Mouse (Mus musculus) layer of hippocampus, postnatal 36 days (tissue): ENCODE results near the gene Fcer1g. TPM values are rescaled to one million over a fixed set of nuclear protein-coding genes. Genes with fewer than 3 reads are reported as not detected.

Experiments used
- DNase-seq, 2 experiments: peaks; one replicate each; pipeline ENCODE4 v3.0.0; 2022
- total RNA-seq, 2 experiments: library from RNA; stranded (reverse); gene quantifications; 2 replicates each; pipeline ENCODE4 v1.2.3; 2021

The Fcer1g gene
- total RNA-seq, 2 experiments from 2014 or later = 13.5 to 15.2 TPM

DNA sequence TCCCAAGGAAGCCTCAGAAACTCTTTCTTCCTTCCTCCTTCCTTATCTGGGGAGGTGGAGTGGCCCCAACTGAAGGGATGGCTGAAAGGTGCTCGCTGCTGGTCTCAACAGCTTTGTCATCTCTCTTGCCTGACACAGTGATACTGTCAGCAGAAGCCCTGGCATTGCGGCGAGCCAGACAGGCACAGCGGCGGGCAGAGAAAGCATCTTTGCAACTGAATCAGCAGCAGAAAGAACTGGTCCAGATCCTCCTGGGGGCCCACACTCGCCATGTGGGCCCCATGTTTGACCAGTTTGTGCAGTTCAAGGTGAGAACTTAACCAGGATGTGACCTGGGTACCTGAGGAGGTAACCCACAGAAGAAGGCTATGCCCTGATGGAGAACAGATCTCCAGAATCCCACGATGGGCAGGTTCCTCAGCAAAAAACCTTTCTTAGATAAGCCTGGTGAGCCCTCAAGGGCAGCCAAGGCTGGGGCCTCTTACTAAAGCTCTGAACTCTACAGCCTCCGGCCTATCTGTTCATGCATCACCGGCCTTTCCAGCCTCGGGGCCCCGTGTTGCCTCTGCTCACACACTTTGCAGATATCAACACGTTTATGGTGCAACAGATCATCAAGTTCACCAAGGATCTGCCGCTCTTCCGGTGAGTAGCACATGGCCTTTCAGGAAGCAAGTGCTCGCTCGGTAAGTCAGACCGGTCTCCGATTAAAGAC is 17.8 kb downstream of the Fcer1g start:
- DNase-seq = no peak

DNA sequence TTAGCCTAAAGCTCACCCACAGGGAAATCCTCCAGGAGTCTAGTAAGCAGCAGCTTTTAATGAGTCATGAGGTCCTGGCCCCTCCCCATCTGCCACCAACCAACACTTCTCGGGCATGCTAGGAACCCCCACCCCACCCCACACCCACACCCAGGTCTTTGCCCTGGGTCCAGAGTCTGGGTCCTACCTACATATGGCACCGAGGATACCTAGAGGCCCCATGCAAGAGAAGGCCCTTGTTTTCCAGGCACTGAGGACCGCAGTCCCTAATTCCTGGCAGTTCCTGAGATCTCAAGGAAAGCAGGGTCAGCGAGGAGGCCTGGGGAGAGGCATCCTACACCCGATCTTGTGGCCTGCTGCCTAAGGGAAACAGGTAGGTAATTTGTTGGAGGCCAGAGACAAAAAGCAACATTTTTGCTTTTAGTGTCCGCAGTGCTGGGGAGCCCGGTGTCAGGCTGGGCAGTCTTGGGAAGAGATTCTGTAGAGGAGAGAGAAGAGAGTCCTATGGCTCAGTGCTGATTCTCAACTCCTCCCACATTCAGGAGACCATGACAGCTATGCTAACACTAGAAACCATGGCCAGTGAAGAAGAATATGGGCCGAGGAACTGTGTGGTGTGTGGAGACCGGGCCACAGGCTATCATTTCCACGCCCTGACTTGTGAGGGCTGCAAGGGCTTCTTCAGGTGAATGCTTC is 20.2 kb downstream of the Fcer1g start, which contains the start of gene Nr1i3:
Gene Nr1i3, plus strand, starts transcription at position 170 of the 696 bp plus-strand sequence.
- DNase-seq = no peak

DNA sequence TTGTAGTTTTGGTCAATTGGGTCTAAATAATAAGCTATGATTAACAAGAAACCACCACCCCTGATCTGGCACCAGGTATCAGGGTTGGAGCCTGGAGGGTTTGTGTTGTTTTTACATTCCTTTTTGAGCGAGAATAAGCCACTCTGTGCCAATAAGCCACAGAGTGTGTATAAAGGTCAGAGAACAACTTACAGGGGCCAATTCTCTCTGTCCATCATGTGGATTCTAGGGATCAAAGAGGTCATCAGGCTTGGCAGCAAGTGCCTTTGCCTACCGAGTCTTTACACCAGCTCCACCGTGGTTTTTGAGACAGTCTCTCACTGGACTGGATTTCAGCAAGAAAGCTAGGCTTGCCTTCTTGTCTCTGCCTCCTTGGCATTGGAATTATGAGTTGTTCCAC is 21.3 kb downstream of the Fcer1g start:
- DNase-seq = no peak

GRCm38 (mm10) chr1:171209409-171209808 is 24.8 kb downstream of the Fcer1g start:
- no peak for DNase-seq

GRCm38 (mm10) chr1:171205704-171206493 is 28.3 kb downstream of the Fcer1g start:
- DNase-seq = no peak

DNA sequence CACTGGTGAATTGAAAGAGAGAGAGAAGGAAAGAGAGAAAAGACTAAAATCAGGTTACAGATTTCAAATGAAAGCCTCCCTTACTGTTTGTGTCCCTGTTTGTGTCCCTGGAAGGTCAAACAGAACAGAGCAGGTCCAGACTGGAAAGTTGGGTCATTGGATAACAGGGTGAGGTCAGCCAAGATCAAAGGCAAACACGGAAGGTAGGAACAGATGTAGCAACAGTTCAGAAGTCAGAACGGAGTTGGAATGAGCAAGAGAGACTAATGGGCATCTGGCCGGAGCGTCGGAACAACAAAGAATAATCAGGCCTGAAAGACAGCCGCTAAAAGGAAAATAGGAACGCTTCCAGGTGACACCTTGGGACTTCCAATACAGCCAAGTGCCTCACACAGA is 29.9 kb downstream of the Fcer1g start:
- DNase-seq = no peak

- DNase-seq = no peak
Observed at GRCm38 (mm10) chr1:171203471-171204248, 30.5 kb downstream of the Fcer1g start.

- DNase-seq = no peak
Observed at GRCm38 (mm10) chr1:171200769-171201168, 33.4 kb downstream of the Fcer1g start.

DNA sequence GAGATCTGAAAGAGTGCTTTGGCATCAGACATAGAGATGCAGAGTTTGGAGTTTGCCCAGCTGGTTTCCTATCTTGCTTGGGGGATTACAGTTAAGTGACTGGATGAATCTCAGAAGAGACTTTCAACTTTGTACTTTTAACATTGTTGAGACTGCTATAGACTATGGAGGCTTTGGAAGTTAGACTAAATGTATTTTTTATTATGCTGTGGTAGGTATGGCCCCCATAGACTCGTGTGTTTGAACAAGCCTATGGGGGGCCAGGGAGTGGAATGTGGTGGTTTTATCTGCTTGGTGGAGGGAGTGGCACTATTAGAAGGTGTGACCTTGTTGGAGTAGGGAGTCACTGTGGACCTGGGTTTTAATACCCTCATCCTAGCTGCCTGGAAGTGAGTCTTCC is 34.6 kb downstream of the Fcer1g start:
- DNase-seq = no peak

DNA sequence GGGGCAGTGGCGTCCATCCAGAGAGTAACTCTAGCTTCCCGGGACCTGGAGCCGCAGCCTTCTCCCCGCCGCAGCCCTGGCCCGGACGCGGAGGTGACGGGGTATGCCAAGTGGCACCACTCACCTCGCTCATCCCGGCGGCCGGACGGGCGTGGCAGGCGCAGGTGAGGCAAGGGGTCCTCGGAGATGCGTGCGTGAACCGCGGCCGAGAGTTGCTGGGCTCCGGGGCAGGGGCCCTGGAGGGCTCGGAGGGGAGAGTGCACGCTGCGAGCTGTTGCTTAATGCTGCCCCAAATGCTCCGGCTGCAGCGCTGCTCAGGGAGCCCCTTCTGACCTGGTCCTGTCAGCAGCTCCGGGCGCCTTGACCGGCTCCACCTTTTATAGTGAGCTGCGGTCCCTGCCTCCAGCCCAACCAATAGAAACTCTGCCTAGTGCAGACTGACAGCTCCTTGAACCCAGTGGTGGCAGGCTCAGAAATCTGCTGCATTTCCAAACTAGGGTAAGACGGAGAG is 38.2 kb downstream of the Fcer1g start, which contains the start of gene Pcp4l1:
Gene Pcp4l1, minus strand, starts transcription at position 382 of the 511 bp plus-strand sequence.
- peak; percentile 20 to 22 for DNase-seq

GRCm38 (mm10) chr1:171195046-171195822 is 38.9 kb downstream of the Fcer1g start:
- no peak for DNase-seq

GRCm38 (mm10) chr1:171193911-171194830 is 40.0 kb downstream of the Fcer1g start:
- DNase-seq = no peak

DNA sequence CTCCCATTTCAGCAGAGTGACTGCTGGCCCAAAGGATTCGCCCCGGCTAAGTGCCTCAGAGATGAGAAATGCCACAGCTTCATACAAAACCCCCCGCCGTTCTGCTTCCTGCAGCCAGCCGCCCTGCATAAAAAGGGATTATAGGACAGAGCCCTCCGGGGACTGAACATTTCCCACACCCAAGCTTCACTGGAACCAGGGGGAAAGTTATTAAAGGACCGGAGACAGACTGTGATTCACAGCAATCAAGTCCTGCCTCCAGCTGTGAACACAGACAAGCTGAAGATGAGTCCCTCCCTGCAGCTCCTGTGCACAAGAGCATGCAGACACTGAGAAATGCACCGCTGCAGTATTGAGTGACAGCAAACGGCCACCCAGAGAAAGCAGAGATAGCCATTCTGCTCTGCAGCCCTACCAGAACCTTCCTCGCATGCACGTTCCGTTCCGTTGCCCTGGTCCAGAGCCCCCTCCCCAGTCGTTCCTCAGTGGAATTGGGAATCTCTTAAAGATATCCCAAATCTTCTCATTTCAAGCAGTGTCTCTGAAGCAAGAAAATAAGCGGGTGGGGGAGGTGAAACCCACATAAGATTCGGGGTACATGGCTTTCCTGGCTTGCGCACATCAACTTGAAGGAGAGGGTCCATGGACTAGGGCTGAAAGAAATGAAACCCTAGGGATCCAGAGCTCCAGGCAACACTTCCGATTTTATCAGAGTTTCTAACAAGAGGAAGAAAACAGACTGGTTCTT is 40.9 kb downstream of the Fcer1g start:
- DNase-seq = no peak

- no peak for DNase-seq
Observed at GRCm38 (mm10) chr1:171192283-171192682, 41.9 kb downstream of the Fcer1g start.

DNA sequence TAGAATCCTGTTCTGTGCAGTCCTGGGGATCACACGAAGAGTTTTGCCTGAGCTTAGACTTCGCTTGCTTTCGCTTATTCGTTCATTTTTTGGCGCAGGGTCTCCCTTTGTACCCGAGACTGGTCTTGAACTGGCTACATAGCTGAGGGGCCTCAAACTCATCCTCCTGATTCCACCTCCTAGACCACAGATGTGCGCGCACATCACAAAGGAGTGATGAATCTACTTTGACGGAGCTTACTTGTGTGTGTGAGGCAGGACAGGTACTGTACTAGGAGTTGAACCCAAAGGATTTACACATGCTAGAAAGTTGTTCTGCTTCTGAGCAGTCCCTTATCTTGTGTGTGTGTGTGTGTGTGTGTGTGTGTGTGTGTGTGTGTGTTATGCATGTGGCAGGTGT is 43.3 kb downstream of the Fcer1g start:
- no peak for DNase-seq

DNA sequence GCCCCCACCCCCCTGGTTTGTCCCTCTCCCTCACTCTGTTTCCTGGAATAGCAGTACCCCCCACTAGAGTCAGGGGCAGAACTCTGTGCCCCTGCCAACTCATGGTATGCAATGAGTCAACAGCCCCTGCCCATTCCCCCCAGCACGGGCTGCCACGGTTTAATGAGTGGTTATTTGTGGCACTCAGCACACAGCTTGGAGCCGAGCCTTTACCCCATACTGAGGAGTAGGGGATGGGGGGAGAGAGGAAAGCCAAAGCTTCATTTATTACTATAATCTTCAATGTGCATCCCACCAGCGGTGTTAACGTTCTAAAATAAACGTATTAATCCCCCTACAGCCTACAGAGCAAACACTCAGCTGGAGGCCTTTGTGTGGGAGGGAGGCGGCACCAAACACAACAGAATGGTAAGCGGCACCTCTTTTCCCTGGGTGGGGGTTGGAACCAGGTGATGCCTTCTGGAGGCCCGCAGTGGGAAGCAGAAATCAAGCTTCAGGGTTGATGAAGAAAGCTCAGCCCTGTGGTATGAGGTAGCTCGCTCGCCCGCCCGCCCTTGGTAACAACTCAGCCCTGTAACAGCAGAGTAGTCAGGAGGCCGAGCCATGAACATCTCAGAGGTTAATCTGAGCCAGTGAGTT is 44.6 kb downstream of the Fcer1g start:
- no peak for DNase-seq

DNA sequence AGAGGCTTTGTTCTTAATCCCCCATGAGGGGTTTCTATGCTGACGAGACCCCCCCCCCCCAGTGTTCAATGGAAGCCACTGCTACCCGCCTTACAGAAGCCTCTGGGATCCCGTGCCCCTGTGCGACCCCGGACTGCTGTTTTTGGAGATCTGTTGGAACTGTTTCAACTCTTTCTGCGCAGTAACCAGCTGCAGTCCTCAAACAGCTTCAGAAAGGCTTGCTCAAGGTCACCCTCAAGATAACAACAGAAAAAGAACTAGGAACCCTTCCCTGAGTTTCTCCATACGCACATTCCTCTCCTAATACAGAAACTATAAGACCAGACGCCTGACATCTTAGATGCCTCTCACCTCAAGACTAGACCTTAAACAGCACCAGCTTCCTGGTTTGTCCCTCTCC is 45.1 kb downstream of the Fcer1g start:
- no peak for DNase-seq

GRCm38 (mm10) chr1:171187851-171188700 is 46.1 kb downstream of the Fcer1g start:
- no peak for DNase-seq
